Mouse (Mus musculus) liver, embryonic 14.5 days (tissue): ENCODE results near the gene Cpne4. TPM values are rescaled to one million over a fixed set of nuclear protein-coding genes. Genes with fewer than 3 reads are reported as not detected.

ENCODE experiments used
- ATAC-seq: fragments of 200-750 bp; cut with Nextera tagmentation; 2 replicates; pipeline ENCODE4 v1.8.0; 2017; ENCODE audit warnings: moderate number of reproducible peaks, mild to moderate bottlenecking, moderate library complexity; ENCODE audit not compliant: insufficient read depth
- DNase-seq, 3 experiments: peaks; one replicate each; pipeline ENCODE4 v3.0.0-alpha.2; 2012 to 2013; ENCODE audit warnings: low read depth in 3 of 3, low spot score in 3 of 3
- H3K27ac ChIP-seq: fragments of 300-500 bp; sonication (generic); 2 replicates; pipeline ENCODE4 v1.5.1; 2014; ENCODE audit warnings: moderate library complexity, mild to moderate bottlenecking, control low read depth, inconsistent platforms
- H3K27me3 ChIP-seq: fragments of 300-500 bp; sonication (generic); 2 replicates; pipeline ENCODE4 v1.6.1; 2014; ENCODE audit warnings: mild to moderate bottlenecking, low read length, moderate library complexity; ENCODE audit not compliant: control insufficient read depth, insufficient read depth
- H3K36me3 ChIP-seq: fragments of 300-500 bp; sonication (generic); replicated peaks from 2 replicates; pipeline ENCODE4 v1.6.1; 2014; ENCODE audit warnings: low read depth; ENCODE audit not compliant: control insufficient read depth, insufficient read depth
- H3K4me1 ChIP-seq, 2 experiments: fragments of 200-500 bp in 1 of 2; fragments of 300-500 bp in 1 of 2; sonication (generic) in 1 of 2; replicated peaks; 2 replicates each; pipeline ENCODE4 v1.6.1; 2012 to 2014; ENCODE audit warnings: antibody characterized with exemption in 1 of 2, inconsistent platforms in 1 of 2, low read length in 1 of 2; ENCODE audit not compliant: control insufficient read depth in 2 of 2, insufficient read depth in 2 of 2
- H3K4me2 ChIP-seq: fragments of 300-500 bp; sonication (generic); 2 replicates; pipeline ENCODE4 v1.6.1; 2014; ENCODE audit warnings: low read depth, mild to moderate bottlenecking, control low read depth, moderate library complexity
- H3K4me3 ChIP-seq, 2 experiments: fragments of 200-500 bp in 1 of 2; fragments of 300-500 bp in 1 of 2; sonication (generic) in 1 of 2; 2 replicates each; pipeline ENCODE4 v1.5.1; 2012 to 2014; ENCODE audit warnings: low read depth in 2 of 2, low read length in 2 of 2, mild to moderate bottlenecking in 2 of 2, control low read depth in 1 of 2, inconsistent platforms in 1 of 2, moderate library complexity in 1 of 2; ENCODE audit not compliant: insufficient read depth in 1 of 2
- H3K9ac ChIP-seq: fragments of 300-500 bp; sonication (generic); replicated peaks from 2 replicates; pipeline ENCODE4 v1.6.1; 2014; ENCODE audit warnings: mild to moderate bottlenecking, control low read depth, moderate library complexity
- H3K9me3 ChIP-seq: fragments of 300-500 bp; sonication (generic); 2 replicates; pipeline ENCODE4 v1.6.1; 2016; ENCODE audit warnings: low read length, mixed read lengths; ENCODE audit not compliant: control insufficient read depth
- CTCF ChIP-seq: IDR thresholded peaks from 2 replicates; pipeline ENCODE4 v1.5.1; 2016; ENCODE audit warnings: antibody characterized with exemption, low read depth, control low read depth
- EP300 ChIP-seq: IDR thresholded peaks from 2 replicates; pipeline ENCODE4 v1.6.1; 2016; ENCODE audit warnings: antibody characterized with exemption, low read depth
- WGBS: fragments of 180-500 bp; shearing (Covaris S2); extraction: QIAGEN DNeasy Blood & Tissue Kit; methylation state at CpG from one replicate; pipeline ENCODE4 v1.1.7; 2014; ENCODE audit not compliant: insufficient replicate concordance; 5-methylcytosine and 5-hydroxymethylcytosine counted together
- polyA plus RNA-seq, 2 experiments: library from polyadenylated mRNA; depleted of rRNA in 1 of 2; stranded (reverse) in 1 of 2; unstranded in 1 of 2; fragments of >200 nt; fragmentation: Nextera tagmentation in 1 of 2; extraction: Ambion mirVana in 1 of 2; gene quantifications; 2 replicates each; pipeline versions ENCODE4 v1.2.1 to v1.2.3; 2012 to 2014

The Cpne4 gene
- polyA plus RNA-seq, 2 experiments = 0.01 TPM; not detected in 1

DNA sequence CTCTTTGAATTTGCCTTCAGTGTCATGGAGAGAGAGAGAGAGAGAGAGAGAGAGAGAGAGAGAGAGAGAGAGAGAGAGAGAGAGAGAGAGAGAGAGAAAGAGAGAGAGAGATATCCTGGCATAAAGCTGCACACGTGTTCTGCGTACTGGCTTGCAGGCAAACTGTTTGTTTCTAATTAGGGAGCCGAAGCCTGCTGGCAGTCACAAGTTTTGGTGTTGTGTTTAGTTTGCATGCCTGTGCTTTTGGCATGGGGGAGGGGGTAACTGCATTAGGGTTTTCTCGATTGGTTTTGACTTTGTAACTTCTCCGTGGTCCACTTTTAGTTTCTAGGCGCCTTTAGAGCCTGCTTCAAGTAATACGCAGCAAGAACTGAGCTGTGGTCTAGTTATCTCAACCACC, 20.0 kb downstream of the Cpne4 start:
- no peak for DNase-seq
- WGBS = 47% methylated on average over 7 of the region's 7 CpGs
- Histone ChIP-seq H3K36me3 (no peaks in the 10 kb centered on the region), H3K4me1 (no peaks in the 10 kb centered on the region), H3K27me3 (no peaks in the 10 kb centered on the region; the same call in 1 of the 2 replicates), H3K4me3 (no peak overlapping the region), H3K27ac (no peak overlapping the region), H3K9ac (no peak overlapping the region), H3K4me2 (no peak overlapping the region), H3K9me3 (no peaks in the 10 kb centered on the region)
- ATAC-seq = no peak
- no peak for TF ChIP-seq CTCF
- TF ChIP-seq EP300 = no peak

DNA sequence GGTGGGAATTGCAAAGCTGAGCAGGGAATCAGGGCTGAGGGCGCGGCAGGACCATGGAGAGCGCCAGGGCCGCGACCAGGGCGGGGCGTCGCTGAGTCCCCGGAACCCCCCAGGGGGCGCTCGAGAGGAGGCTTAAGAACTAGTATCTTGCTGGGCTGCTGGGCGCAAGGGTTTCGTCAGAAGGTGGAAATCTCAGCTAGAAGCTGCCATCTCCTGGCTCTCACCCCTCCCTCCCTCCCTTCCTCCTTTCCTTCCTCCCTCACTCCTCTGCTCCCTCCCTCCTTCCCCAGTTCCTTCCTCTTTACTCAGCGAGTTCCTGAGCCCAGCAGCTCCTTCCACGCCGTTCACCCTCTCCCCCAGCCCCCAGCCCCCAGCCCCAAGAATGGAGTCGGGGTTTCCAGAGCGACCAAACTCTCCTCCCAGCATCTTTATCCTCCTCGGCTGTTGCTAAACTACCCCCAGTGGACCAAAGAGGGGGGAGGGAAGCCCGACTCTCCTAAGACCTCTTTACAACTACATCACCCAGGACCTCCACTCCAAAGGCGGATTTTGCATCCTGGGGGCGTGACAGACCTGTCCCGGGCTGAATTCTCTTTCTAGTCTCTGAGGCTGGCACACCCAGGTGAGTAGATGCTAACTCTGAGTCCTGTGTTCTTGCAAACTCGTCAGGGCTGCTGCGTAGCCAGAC, 22.5 kb downstream of the Cpne4 start:
- H3K9me3 ChIP-seq = no peaks in the 10 kb centered on the region
- peak; percentile 59 for TF ChIP-seq CTCF
- TF ChIP-seq EP300 = no peak
- no peaks in the 10 kb centered on the region for H3K4me1 ChIP-seq
- no peak for ATAC-seq
- H3K36me3 ChIP-seq = no peaks in the 10 kb centered on the region
- H3K9ac ChIP-seq = no peak overlapping the region
- H3K4me3 ChIP-seq = no peak overlapping the region
- H3K4me2 ChIP-seq = no peak overlapping the region
- DNase-seq = peak; percentile 5 to 17 (median 7)
- H3K27me3 ChIP-seq = no peaks in the 10 kb centered on the region; the same call in 1 of the 2 replicates
- whole genome bisulfite sequencing = 2% methylated on average over 24 of the region's 25 CpGs
- no peak overlapping the region for H3K27ac ChIP-seq

DNA sequence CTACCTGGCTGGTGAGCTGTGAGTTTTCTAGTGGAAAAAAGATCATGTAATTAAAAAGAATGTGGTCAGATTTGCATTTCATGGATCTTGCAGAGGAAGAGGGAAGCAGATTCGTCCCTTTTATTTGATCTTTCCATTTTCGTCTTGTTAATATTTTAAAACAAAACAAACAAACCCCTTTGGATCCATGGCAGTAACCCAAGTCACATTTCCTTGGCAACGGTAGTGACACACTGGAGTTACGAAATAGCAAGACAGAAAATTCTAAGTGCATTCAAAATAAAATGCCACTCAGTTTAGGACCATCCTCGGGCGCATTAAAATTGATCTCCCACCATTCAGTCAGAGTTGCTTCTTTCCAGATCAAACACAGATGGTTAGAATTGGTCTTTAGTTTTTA, 25.8 kb downstream of the Cpne4 start:
- H3K4me1 ChIP-seq = no peaks in the 10 kb centered on the region
- no peak overlapping the region for H3K4me3 ChIP-seq
- H3K36me3 ChIP-seq = no peaks in the 10 kb centered on the region
- DNase-seq (no peak), ATAC-seq (no peak)
- no peaks in the 10 kb centered on the region; the same call in 1 of the 2 replicates for H3K27me3 ChIP-seq
- no peak overlapping the region for H3K9ac ChIP-seq
- 44% methylated on average over 6 of the region's 6 CpGs for WGBS
- H3K9me3 ChIP-seq = no peaks in the 10 kb centered on the region
- no peak overlapping the region for H3K27ac ChIP-seq
- TF ChIP-seq CTCF (no peak), EP300 (no peak)
- no peak overlapping the region for H3K4me2 ChIP-seq

DNA sequence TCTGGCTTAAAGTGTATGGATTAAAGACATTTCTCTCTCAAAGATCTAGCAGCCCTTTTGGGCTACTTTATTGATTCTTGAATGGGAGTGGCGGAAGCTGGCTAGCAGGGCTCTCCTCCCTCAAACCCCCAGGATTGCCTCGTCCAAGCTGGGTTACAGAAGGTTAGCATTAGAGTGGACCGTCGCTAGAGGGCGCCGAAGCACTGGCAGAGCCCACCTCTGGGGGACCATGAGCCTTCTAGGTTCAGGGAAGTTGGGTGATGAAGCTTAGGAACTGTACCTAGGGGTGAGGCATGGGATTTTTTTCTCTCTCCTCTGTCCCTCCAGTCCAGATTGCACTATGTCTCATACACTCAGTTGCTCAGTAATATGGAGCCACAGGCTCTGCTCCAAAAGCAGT, 27.4 kb downstream of the Cpne4 start:
- Histone ChIP-seq H3K9me3 (no peaks in the 10 kb centered on the region), H3K36me3 (no peaks in the 10 kb centered on the region), H3K9ac (no peak overlapping the region), H3K4me3 (no peak overlapping the region), H3K27me3 (no peaks in the 10 kb centered on the region; the same call in 1 of the 2 replicates), H3K4me2 (no peak overlapping the region), H3K27ac (no peak overlapping the region), H3K4me1 (no peaks in the 10 kb centered on the region)
- 3% methylated on average over 6 of the region's 6 CpGs for WGBS
- DNase-seq (peak in 1 of 3 experiments; percentile 0), ATAC-seq (no peak)
- TF ChIP-seq CTCF (peak; percentile 68), EP300 (no peak)

DNA sequence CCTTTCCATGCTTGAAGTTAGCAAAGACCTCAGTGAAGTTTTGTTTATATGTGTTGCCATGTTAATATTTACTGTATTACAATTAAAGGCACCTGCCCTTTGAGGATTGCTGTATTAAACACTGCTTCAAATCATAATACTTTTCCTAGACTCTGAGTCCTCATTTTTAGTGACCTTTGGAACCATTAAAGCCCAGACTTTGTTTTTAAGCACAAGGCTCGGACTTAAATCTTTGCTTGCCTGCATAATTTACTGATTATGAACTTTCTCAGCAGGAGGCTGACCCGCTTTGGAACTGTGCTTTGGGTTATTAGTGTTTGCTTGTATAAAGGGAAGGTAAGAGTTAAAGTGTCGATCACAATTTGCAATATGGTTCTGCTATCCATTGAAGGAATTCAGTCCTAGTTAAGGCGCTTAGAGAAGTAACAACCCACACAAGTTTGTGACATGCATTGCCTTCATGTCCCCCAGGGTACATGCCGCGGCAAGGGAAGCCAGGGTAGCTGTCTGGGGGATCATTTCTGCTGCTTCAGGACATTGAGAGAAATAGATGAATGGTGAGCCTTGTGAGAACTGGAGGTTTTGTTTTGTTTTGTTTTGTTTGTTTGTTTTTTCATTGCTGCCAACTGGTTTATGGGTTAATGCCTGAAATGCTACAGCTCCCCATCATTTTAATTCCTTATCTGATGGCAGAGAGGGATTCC, 35.0 kb downstream of the Cpne4 start:
- no peak for DNase-seq
- Histone ChIP-seq H3K27ac (no peak overlapping the region), H3K4me3 (no peak overlapping the region), H3K27me3 (no peaks in the 10 kb centered on the region), H3K4me1 (no peaks in the 10 kb centered on the region), H3K9ac (no peak overlapping the region), H3K9me3 (no peaks in the 10 kb centered on the region), H3K36me3 (no peaks in the 10 kb centered on the region), H3K4me2 (no peak overlapping the region)
- 48% methylated on average over 6 of the region's 6 CpGs for whole genome bisulfite sequencing
- no peak for ATAC-seq
- no peak for TF ChIP-seq CTCF
